Mouse (Mus musculus): ENCODE data around the gene Sfr1. TPM values are rescaled to one million over a fixed set of nuclear protein-coding genes. Genes with fewer than 3 reads are reported as not detected.

The Sfr1 gene
- 85.1 TPM for polyA plus RNA-seq (2014; fragmentation: Illumina TruSeq; extraction: RNeasy Lipid Tissue Mini Kit (QIAGEN cat#74804); ENCODE audit: low read depth, low replicate concordance)

GRCm38 (mm10) chr19:47731071-47731881 lies at the start of gene Sfr1:
TSS of gene Sfr1 (plus strand) at chr19:47731682.

GRCm38 (mm10) chr19:47691994-47692393 lies 39.5 kb upstream of the Sfr1 start, which contains the start of gene Col17a1:
TSS of gene Col17a1 (minus strand) at chr19:47692094.

Other genes with a start within 250 kb of the Sfr1 start
- gene Stn1, start 194.2 kb upstream of the Sfr1 start, polyA plus RNA-seq (2014; fragmentation: Illumina TruSeq; extraction: RNeasy Lipid Tissue Mini Kit (QIAGEN cat#74804); ENCODE audit: low read depth, low replicate concordance), result 2.4 TPM
- 26.4 TPM for gene Slk, start 152.0 kb upstream of the Sfr1 start, polyA plus RNA-seq (2014; fragmentation: Illumina TruSeq; extraction: RNeasy Lipid Tissue Mini Kit (QIAGEN cat#74804); ENCODE audit: low read depth, low replicate concordance)
- gene Col17a1, start 39.6 kb upstream of the Sfr1 start, polyA plus RNA-seq (2014; fragmentation: Illumina TruSeq; extraction: RNeasy Lipid Tissue Mini Kit (QIAGEN cat#74804); ENCODE audit: low read depth, low replicate concordance), result not detected
- 219 TPM for gene Gsto1, start 123.3 kb downstream of the Sfr1 start, polyA plus RNA-seq (2014; fragmentation: Illumina TruSeq; extraction: RNeasy Lipid Tissue Mini Kit (QIAGEN cat#74804); ENCODE audit: low read depth, low replicate concordance)
- not detected for gene Gsto2, start 133.9 kb downstream of the Sfr1 start, polyA plus RNA-seq (2014; fragmentation: Illumina TruSeq; extraction: RNeasy Lipid Tissue Mini Kit (QIAGEN cat#74804); ENCODE audit: low read depth, low replicate concordance)
- gene Cfap43, start 187.6 kb downstream of the Sfr1 start, polyA plus RNA-seq (2014; fragmentation: Illumina TruSeq; extraction: RNeasy Lipid Tissue Mini Kit (QIAGEN cat#74804); ENCODE audit: low read depth, low replicate concordance), result not detected
- not detected for gene Itprip, start 187.6 kb downstream of the Sfr1 start, polyA plus RNA-seq (2014; fragmentation: Illumina TruSeq; extraction: RNeasy Lipid Tissue Mini Kit (QIAGEN cat#74804); ENCODE audit: low read depth, low replicate concordance)
- not detected for gene Cfap58, start 206.0 kb downstream of the Sfr1 start, polyA plus RNA-seq (2014; fragmentation: Illumina TruSeq; extraction: RNeasy Lipid Tissue Mini Kit (QIAGEN cat#74804); ENCODE audit: low read depth, low replicate concordance)

Measured in liver, adult 10 weeks (tissue).